Mouse (Mus musculus) CH12.LX (cell line): ENCODE data around the gene Gdf10. TPM values are rescaled to one million over a fixed set of nuclear protein-coding genes. Genes with fewer than 3 reads are reported as not detected.

ENCODE experiments used
- DNase-seq: peaks from one replicate; pipeline ENCODE4 v3.0.0-alpha.2; 2013; ENCODE audit errors: extremely low read depth
- H3K27ac ChIP-seq: 2 replicates; pipeline ENCODE4 v1.5.1; 2012; ENCODE audit warnings: low read depth, mild to moderate bottlenecking, control low read depth, moderate library complexity; ENCODE audit not compliant: insufficient read depth
- H3K27me3 ChIP-seq: replicated peaks from 2 replicates; pipeline ENCODE3; 2012; ENCODE audit warnings: inconsistent platforms
- H3K36me3 ChIP-seq, 2 experiments: replicated peaks in 1 of 2; 2 replicates each; pipeline versions ENCODE3 to v1.6.1; 2012; ENCODE audit warnings: inconsistent platforms in 1 of 2, low read length in 1 of 2, mild to moderate bottlenecking in 1 of 2, mixed read lengths in 1 of 2, moderate library complexity in 1 of 2; ENCODE audit not compliant: control insufficient read depth in 1 of 2, insufficient read depth in 1 of 2
- H3K4me1 ChIP-seq, 2 experiments: 2 replicates each; pipeline ENCODE4 v1.6.1; 2012; ENCODE audit warnings: inconsistent platforms in 1 of 2, moderate library complexity in 1 of 2; ENCODE audit not compliant: insufficient read depth in 2 of 2, control insufficient read depth in 1 of 2
- H3K4me2 ChIP-seq: 2 replicates; pipeline ENCODE4 v1.6.1; 2012; ENCODE audit warnings: low read depth, mild to moderate bottlenecking, control low read depth; ENCODE audit not compliant: poor library complexity, insufficient read depth, severe bottlenecking
- H3K4me3 ChIP-seq, 3 experiments: fragments of 150-350 bp in 1 of 3; sonication (generic) in 1 of 3; replicated peaks in 1 of 3; 2 replicates each; pipeline versions ENCODE3 to v1.5.1; 2011 to 2012; ENCODE audit warnings: low read depth in 2 of 3, low read length in 2 of 3, mild to moderate bottlenecking in 2 of 3, moderate library complexity in 2 of 3, control low read depth in 1 of 3, improper control_type of control experiment in 1 of 3, inconsistent platforms in 1 of 3, mixed read lengths in 1 of 3; ENCODE audit not compliant: poor library complexity in 1 of 3
- H3K79me2 ChIP-seq: replicated peaks from 2 replicates; pipeline ENCODE4 v1.6.1; 2012; ENCODE audit warnings: mild to moderate bottlenecking, moderate library complexity; ENCODE audit not compliant: control insufficient read depth, poor library complexity, insufficient read depth, severe bottlenecking; ENCODE audit errors: extremely low read depth
- H3K9ac ChIP-seq: 2 replicates; pipeline ENCODE4 v1.6.1; 2012; ENCODE audit warnings: low read depth, mild to moderate bottlenecking, control low read depth, moderate library complexity; ENCODE audit not compliant: insufficient read depth
- H3K9me3 ChIP-seq: replicated peaks from 2 replicates; pipeline ENCODE3; 2012; ENCODE audit warnings: low read length, inconsistent platforms, mixed read lengths
- BHLHE40 ChIP-seq: IDR thresholded peaks from 2 replicates; pipeline ENCODE4 v1.6.1; 2011; ENCODE audit warnings: mild to moderate bottlenecking, low read depth, low read length, improper control_type of control experiment
- CHD1 ChIP-seq: IDR thresholded peaks from 2 replicates; pipeline ENCODE4 v1.6.1; 2012; ENCODE audit warnings: low read depth, low read length, improper control_type of control experiment, inconsistent platforms
- E2F4 ChIP-seq: IDR thresholded peaks from 2 replicates; pipeline ENCODE4 v1.6.1; 2011; ENCODE audit warnings: low read depth, low read length, improper control_type of control experiment; ENCODE audit not compliant: insufficient replicate concordance
- EP300 ChIP-seq: IDR thresholded peaks from 2 replicates; pipeline ENCODE4 v1.6.1; 2011; ENCODE audit warnings: low read length, improper control_type of control experiment
- GABPA ChIP-seq: IDR thresholded peaks from 2 replicates; pipeline ENCODE4 v1.6.1; 2012; ENCODE audit warnings: low read depth, low read length, improper control_type of control experiment, inconsistent platforms; ENCODE audit not compliant: insufficient replicate concordance
- HCFC1 ChIP-seq: IDR thresholded peaks from 2 replicates; pipeline ENCODE4 v1.6.1; 2012; ENCODE audit warnings: low read depth, mild to moderate bottlenecking, inconsistent platforms, low read length, improper control_type of control experiment
- IRF4 ChIP-seq: IDR thresholded peaks from 2 replicates; pipeline ENCODE4 v1.6.1; 2014; ENCODE audit warnings: low read depth, mild to moderate bottlenecking, inconsistent platforms, low read length, improper control_type of control experiment
- JUN ChIP-seq: IDR thresholded peaks from 2 replicates; pipeline ENCODE4 v1.6.1; 2011; ENCODE audit warnings: low read depth, mild to moderate bottlenecking, low read length, improper control_type of control experiment, moderate library complexity; ENCODE audit not compliant: insufficient read depth
- KAT2A ChIP-seq: IDR thresholded peaks from 2 replicates; pipeline ENCODE4 v1.6.1; 2012; ENCODE audit warnings: low read length, improper control_type of control experiment, inconsistent platforms; ENCODE audit not compliant: insufficient replicate concordance
- MAFK ChIP-seq: IDR thresholded peaks from 2 replicates; pipeline ENCODE4 v1.6.1; 2011; ENCODE audit warnings: low read length, improper control_type of control experiment; ENCODE audit not compliant: insufficient replicate concordance
- MEF2A ChIP-seq: IDR thresholded peaks from 2 replicates; pipeline ENCODE4 v1.6.1; 2014; ENCODE audit warnings: low read depth, mild to moderate bottlenecking, inconsistent platforms, low read length, improper control_type of control experiment, borderline replicate concordance
- NELFE ChIP-seq: IDR thresholded peaks from 2 replicates; pipeline ENCODE4 v1.6.1; 2011; ENCODE audit warnings: low read depth, low read length, improper control_type of control experiment
- PAX5 ChIP-seq: IDR thresholded peaks from 2 replicates; pipeline ENCODE4 v1.6.1; 2012; ENCODE audit warnings: low read length, inconsistent platforms, mixed read lengths
- POLR2A ChIP-seq: IDR thresholded peaks from 2 replicates; pipeline ENCODE4 v1.6.1; 2011; ENCODE audit warnings: low read depth, mild to moderate bottlenecking, improper control_type of control experiment, low read length
- RAD21 ChIP-seq: IDR thresholded peaks from 2 replicates; pipeline ENCODE4 v1.6.1; 2011; ENCODE audit warnings: low read depth, mild to moderate bottlenecking, low read length, improper control_type of control experiment, moderate library complexity
- SIN3A ChIP-seq: IDR thresholded peaks from 2 replicates; pipeline ENCODE4 v1.6.1; 2012; ENCODE audit warnings: low read length, improper control_type of control experiment, inconsistent platforms
- SMC3 ChIP-seq: IDR thresholded peaks from 2 replicates; pipeline ENCODE4 v1.6.1; 2011; ENCODE audit warnings: low read depth, low read length, improper control_type of control experiment
- TCF12 ChIP-seq: IDR thresholded peaks from 2 replicates; pipeline ENCODE4 v1.6.1; 2014; ENCODE audit warnings: low read depth, mild to moderate bottlenecking, inconsistent platforms, low read length, improper control_type of control experiment
- USF2 ChIP-seq: conservative IDR thresholded peaks from 2 replicates; pipeline ENCODE4 v1.6.1; 2011; ENCODE audit warnings: low read depth, low read length, improper control_type of control experiment
- ZC3H11A ChIP-seq: IDR thresholded peaks from 2 replicates; pipeline ENCODE4 v1.6.1; 2012; ENCODE audit warnings: low read depth, mild to moderate bottlenecking, inconsistent platforms, low read length, improper control_type of control experiment
- ZKSCAN1 ChIP-seq: IDR thresholded peaks from 2 replicates; pipeline ENCODE4 v1.6.1; 2012; ENCODE audit warnings: low read depth, inconsistent platforms, low read length, improper control_type of control experiment, borderline replicate concordance
- ZNF384 ChIP-seq: IDR thresholded peaks from 2 replicates; pipeline ENCODE4 v1.6.1; 2012; ENCODE audit warnings: low read depth, low read length, improper control_type of control experiment, inconsistent platforms
- dilution Hi-C: fragments of 300-500 bp; cut with MboI; formaldehyde crosslinking; loops from 2 replicates; pipeline ENCODE4 v1.14.3; 2020; ENCODE audit warnings: low sequenced_read_pairs; ENCODE audit not compliant: extremely low pct_unique_long_range_greater_than_20kb, extremely low pct_ligation_motif_present
- in situ Hi-C: fragments of 300-500 bp; cut with MboI; formaldehyde crosslinking; loops from 3 replicates; pipeline ENCODE4 v1.14.3; 2019; ENCODE audit warnings: low sequenced_read_pairs, low pct_ligation_motif_present, low pct_unique_long_range_greater_than_20kb, mixed read lengths
- polyA plus RNA-seq: library from polyadenylated mRNA; unstranded; fragments of >175 nt; gene quantifications from 2 replicates; pipeline ENCODE4 v1.2.1, GENCODE M21; 2012; ENCODE audit warnings: low read depth; ENCODE audit not compliant: insufficient read length
- total RNA-seq, 2 experiments: library from RNA; depleted of rRNA; stranded (reverse); fragments of 300-350 nt in 1 of 2; fragments of >200 nt in 1 of 2; gene quantifications; 2 replicates each; pipeline ENCODE4 v1.2.3; 2012 to 2014

Gene Gdf10
- total and polyA plus RNA-seq, 3 experiments, result not detected

GRCm38 (mm10) chr14:33880236-33880635 lies 43.2 kb upstream of the Gdf10 start:
- Histone ChIP-seq H3K79me2 (no peaks in the 10 kb centered on the region), H3K9ac (no peak overlapping the region), H3K4me3 (no peak overlapping the region), H3K27ac (no peak overlapping the region), H3K4me2 (no peak overlapping the region), H3K36me3 (no peaks in the 10 kb centered on the region), H3K27me3 (no peaks in the 10 kb centered on the region), H3K9me3 (no peaks in the 10 kb centered on the region), H3K4me1 (no peaks in the 10 kb centered on the region)
- dilution Hi-C loops, result no loop called here
- in situ Hi-C loops, result no loop called here
- no peak for TF ChIP-seq E2F4
- TF ChIP-seq EP300, result no peak
- TF ChIP-seq RAD21, result no peak
- TF ChIP-seq TCF12, result no peak
- no peak for TF ChIP-seq NELFE
- TF ChIP-seq IRF4, result no peak
- DNase-seq, result no peak

GRCm38 (mm10) chr14:33881471-33881870 lies 41.9 kb upstream of the Gdf10 start:
- no peaks in the 10 kb centered on the region for H3K27me3 ChIP-seq
- H3K27ac ChIP-seq, result no peak overlapping the region
- no peaks in the 10 kb centered on the region for H3K9me3 ChIP-seq
- no peaks in the 10 kb centered on the region for H3K4me1 ChIP-seq
- no peaks in the 10 kb centered on the region for H3K79me2 ChIP-seq
- no peak overlapping the region for H3K4me2 ChIP-seq
- in situ Hi-C loops (no loop called here), dilution Hi-C loops (no loop called here)
- H3K9ac ChIP-seq, result no peak overlapping the region
- no peaks in the 10 kb centered on the region for H3K36me3 ChIP-seq
- no peak for DNase-seq
- no peak overlapping the region for H3K4me3 ChIP-seq
- no peak for TF ChIP-seq CHD1
- no peak for TF ChIP-seq ZC3H11A
- TF ChIP-seq SMC3, result no peak
- TF ChIP-seq KAT2A, result no peak
- no peak for TF ChIP-seq ZNF384
- no peak for TF ChIP-seq IRF4
- no peak for TF ChIP-seq MEF2A
- no peak for TF ChIP-seq HCFC1
- TF ChIP-seq POLR2A, result no peak
- no peak for TF ChIP-seq BHLHE40
- TF ChIP-seq EP300, result no peak
- no peak for TF ChIP-seq MAFK
- no peak for TF ChIP-seq NELFE
- no peak for TF ChIP-seq PAX5
- TF ChIP-seq TCF12, result no peak
- TF ChIP-seq ZKSCAN1, result no peak
- TF ChIP-seq GABPA, result no peak
- TF ChIP-seq SIN3A, result no peak
- TF ChIP-seq USF2, result no peak
- TF ChIP-seq JUN, result no peak
- TF ChIP-seq, all 38 proteins: peak for 0
